Mouse (Mus musculus) right cerebral cortex, adult 2 months (tissue): Measurements from ENCODE around the gene Rad54l.

Source experiments
- DNase-seq, 2 experiments: peaks; one replicate each; pipeline ENCODE4 v3.0.0; 2021 to 2022; ENCODE audit warnings: low spot score in 2 of 2

Gene Rad54l

GRCm38 (mm10) chr4:116074145-116074675, 49.3 kb downstream of the Rad54l start:
- DNase-seq: no peak

GRCm38 (mm10) chr4:116073146-116073545, 50.3 kb downstream of the Rad54l start:
- no peak for DNase-seq

- DNase-seq: no peak
Measured at GRCm38 (mm10) chr4:116070116-116070515, 53.4 kb downstream of the Rad54l start.

- DNase-seq: no peak
Measured at GRCm38 (mm10) chr4:116063855-116064254, 59.6 kb downstream of the Rad54l start.

DNA sequence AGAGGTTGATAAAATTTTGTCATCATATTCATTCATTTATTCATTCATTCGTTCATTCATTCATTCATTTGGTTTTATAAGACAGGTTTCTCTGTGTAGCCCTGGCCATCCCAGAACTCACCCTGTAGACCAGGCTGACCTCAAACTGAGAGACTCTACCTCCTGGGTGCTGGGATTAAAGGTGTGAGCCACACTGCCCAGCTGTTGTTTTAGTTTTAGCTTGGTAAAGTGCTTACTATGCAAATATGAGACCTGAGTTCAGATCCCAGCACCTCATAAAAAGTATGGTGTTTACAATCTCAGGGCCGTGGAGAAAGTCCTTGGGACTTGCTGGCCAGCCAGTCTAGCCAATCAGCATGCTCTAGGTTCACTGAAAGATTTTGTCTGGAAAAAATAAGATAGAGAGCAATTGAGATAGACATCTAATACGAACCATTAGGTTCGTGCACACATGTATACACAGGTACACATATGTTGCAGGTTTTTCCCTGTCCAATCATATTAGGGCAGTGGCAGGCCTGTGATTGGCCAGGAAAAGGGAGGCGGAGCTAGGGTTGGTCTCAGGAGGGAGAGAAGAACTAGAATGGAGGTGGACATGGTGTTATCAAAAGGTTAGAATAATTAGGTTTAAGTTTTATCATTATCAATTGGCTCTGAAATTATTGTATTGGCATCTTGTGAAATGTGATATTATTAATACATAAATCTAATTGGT, 64.3 kb downstream of the Rad54l start:
- no peak for DNase-seq

- DNase-seq: no peak
Measured at GRCm38 (mm10) chr4:116057559-116057958, 65.9 kb downstream of the Rad54l start.

GRCm38 (mm10) chr4:116053399-116053961, 70.0 kb downstream of the Rad54l start, which contains the start of gene Nsun4:
Gene Nsun4, minus strand, starts transcription at chr4:116053876.
- DNase-seq: peak; percentile 92 to 93

DNA sequence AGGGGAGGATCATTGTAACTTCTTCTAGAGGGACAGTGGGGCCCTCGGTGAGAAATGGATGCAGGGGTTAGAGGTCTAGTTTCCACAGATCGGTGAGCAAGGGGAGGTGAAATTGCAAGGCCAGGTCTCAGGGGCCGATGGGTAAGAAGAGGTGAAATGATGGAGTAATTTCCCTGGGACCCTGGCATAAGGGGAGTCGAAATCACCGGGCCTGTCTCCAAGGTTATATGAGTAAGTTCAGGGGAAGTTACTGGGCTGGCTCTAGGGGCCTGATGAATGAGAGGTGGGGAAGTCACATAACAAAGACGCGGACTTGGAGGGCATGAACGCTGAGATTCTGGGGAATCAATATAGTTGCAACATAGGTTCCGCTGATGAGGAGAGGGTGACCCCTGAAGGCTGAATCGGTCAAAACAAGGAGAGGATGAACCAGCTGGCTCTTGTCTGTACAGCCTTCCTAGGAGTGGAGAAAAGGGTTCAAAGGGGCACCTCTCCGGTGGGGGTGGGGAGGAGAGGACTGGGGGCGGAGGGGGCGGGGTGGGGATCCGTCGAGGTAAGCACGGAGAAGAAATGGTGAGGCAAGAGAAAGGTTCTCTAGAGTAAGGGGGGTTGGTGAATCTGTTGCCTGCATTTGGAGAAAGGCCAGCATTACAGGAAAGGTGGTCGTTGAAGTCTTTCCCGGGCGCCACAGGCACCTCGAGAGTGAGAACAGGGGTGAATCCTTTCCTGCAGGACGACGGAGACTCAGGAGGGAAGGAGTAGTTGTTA, 70.8 kb downstream of the Rad54l start:
- no peak for DNase-seq

DNA sequence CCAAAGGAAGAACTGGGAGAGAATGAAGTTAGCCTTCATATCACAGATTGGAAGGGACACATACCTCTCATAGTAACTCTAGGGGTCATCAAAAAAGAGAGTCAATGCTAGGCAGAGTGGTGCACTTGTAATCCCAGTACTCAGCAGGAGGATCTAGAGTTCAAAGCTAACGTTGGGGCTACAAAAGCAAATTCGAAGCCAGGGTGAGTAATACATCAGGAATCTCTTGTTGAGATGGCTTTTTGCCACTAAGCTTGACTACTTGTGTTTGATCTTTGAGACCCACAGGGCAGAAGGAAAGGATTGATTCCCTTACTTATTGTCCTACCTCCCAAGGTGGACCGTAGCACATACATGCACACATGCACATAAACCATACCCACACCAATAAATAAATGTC, 74.3 kb downstream of the Rad54l start:
- DNase-seq: no peak

- DNase-seq: no peak
Measured at GRCm38 (mm10) chr4:116048130-116048920, 75.2 kb downstream of the Rad54l start.

DNA sequence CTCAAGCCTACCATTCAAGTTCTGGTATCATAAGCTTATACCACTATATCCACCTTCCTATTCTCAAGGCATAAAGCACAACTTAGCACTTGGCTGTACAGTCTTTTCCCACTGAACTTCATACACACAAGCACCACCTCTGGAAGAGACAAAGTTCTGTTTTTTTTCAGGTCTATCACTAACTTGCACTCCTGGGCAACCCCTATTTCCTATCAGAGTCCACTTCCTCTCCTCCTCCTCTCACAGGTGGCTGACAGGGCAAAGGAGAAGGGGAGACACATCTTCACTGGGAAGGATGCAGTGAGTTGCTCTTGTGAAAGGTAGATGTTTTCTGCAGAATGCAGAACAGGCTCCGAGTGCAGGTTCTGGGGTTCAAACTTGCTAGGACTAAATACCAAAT, 75.8 kb downstream of the Rad54l start:
- no peak for DNase-seq

GRCm38 (mm10) chr4:116046604-116047003, 76.9 kb downstream of the Rad54l start:
- DNase-seq: no peak
